Mouse (Mus musculus) MEL (cell line): ENCODE data around the gene Tnc. TPM values are rescaled to one million over a fixed set of nuclear protein-coding genes. Genes with fewer than 3 reads are reported as not detected.

Source experiments
- DNase-seq: peaks from one replicate; pipeline ENCODE4 v3.0.0; 2011; ENCODE audit warnings: low read depth, low spot score
- H3K27ac ChIP-seq: 2 replicates; pipeline ENCODE4 v1.5.1; 2012; ENCODE audit warnings: low read depth, mild to moderate bottlenecking, control low read depth, low read length, moderate library complexity; ENCODE audit not compliant: control insufficient read depth
- H3K27me3 ChIP-seq, 2 experiments: fragments of 150-350 bp in 1 of 2; sonication (generic) in 1 of 2; 2 replicates each; pipeline ENCODE4 v1.6.1; 2012; ENCODE audit warnings: low read length in 2 of 2, mild to moderate bottlenecking in 2 of 2, improper control_type of control experiment in 1 of 2, moderate library complexity in 1 of 2; ENCODE audit not compliant: insufficient read depth in 2 of 2, control insufficient read depth in 1 of 2
- H3K36me3 ChIP-seq, 2 experiments: 2 replicates each; pipeline ENCODE4 v1.6.1; 2012 to 2014; ENCODE audit warnings: low read length in 2 of 2, improper control_type of control experiment in 1 of 2, inconsistent platforms in 1 of 2, mild to moderate bottlenecking in 1 of 2; ENCODE audit not compliant: insufficient read depth in 2 of 2, control insufficient read depth in 1 of 2
- H3K4me1 ChIP-seq, 2 experiments: fragments of 150-350 bp in 1 of 2; sonication (generic) in 1 of 2; 2 replicates each; pipeline ENCODE4 v1.6.1; 2012; ENCODE audit warnings: low read length in 2 of 2, improper control_type of control experiment in 1 of 2, mild to moderate bottlenecking in 1 of 2; ENCODE audit not compliant: insufficient read depth in 2 of 2, control insufficient read depth in 1 of 2
- H3K4me3 ChIP-seq, 2 experiments: fragments of 150-350 bp in 1 of 2; sonication (generic) in 1 of 2; 2 replicates each; pipeline ENCODE4 v1.5.1; 2012; ENCODE audit warnings: low read depth in 2 of 2, low read length in 2 of 2, mild to moderate bottlenecking in 2 of 2, moderate library complexity in 2 of 2, control low read depth in 1 of 2, improper control_type of control experiment in 1 of 2; ENCODE audit not compliant: control insufficient read depth in 1 of 2, insufficient read depth in 1 of 2
- H3K79me2 ChIP-seq: 2 replicates; pipeline ENCODE4 v1.6.1; 2012; ENCODE audit warnings: mild to moderate bottlenecking, low read length, moderate library complexity; ENCODE audit not compliant: control insufficient read depth, poor library complexity, insufficient read depth
- H3K9ac ChIP-seq: 2 replicates; pipeline ENCODE4 v1.6.1; 2012; ENCODE audit warnings: low read depth, mild to moderate bottlenecking, control low read depth, low read length, moderate library complexity; ENCODE audit not compliant: control insufficient read depth, poor library complexity, severe bottlenecking
- H3K9me3 ChIP-seq: fragments of 150-350 bp; sonication (generic); replicated peaks from 2 replicates; pipeline ENCODE4 v1.6.1; 2012; ENCODE audit warnings: mild to moderate bottlenecking, low read length, improper control_type of control experiment, moderate library complexity; ENCODE audit not compliant: insufficient read depth
- BHLHE40 ChIP-seq: IDR thresholded peaks from 2 replicates; pipeline ENCODE4 v1.6.1; 2012; ENCODE audit warnings: low read depth, mild to moderate bottlenecking, inconsistent platforms, low read length, improper control_type of control experiment, borderline replicate concordance
- CHD2 ChIP-seq: IDR thresholded peaks from 2 replicates; pipeline ENCODE4 v1.6.1; 2011; ENCODE audit warnings: low read length, improper control_type of control experiment
- E2F4 ChIP-seq: IDR thresholded peaks from 2 replicates; pipeline ENCODE4 v1.6.1; 2011; ENCODE audit warnings: low read depth, low read length, improper control_type of control experiment, borderline replicate concordance
- ELF1 ChIP-seq: IDR thresholded peaks from 2 replicates; pipeline ENCODE4 v1.6.1; 2014; ENCODE audit warnings: low read depth, mild to moderate bottlenecking, inconsistent platforms, low read length, improper control_type of control experiment, moderate library complexity
- EP300 ChIP-seq, 2 experiments: IDR thresholded peaks; 2 replicates each; pipeline ENCODE4 v1.6.1; 2011; ENCODE audit warnings: improper control_type of control experiment in 2 of 2, low read length in 2 of 2, low read depth in 1 of 2, mild to moderate bottlenecking in 1 of 2
- GATA1 ChIP-seq: IDR thresholded peaks from 2 replicates; pipeline ENCODE4 v1.6.1; 2011; ENCODE audit warnings: low read depth, low read length, improper control_type of control experiment
- KAT2A ChIP-seq: conservative IDR thresholded peaks from 2 replicates; pipeline ENCODE4 v1.6.1; 2012; ENCODE audit warnings: low read depth, low read length, improper control_type of control experiment, inconsistent platforms
- MAFK ChIP-seq: IDR thresholded peaks from 2 replicates; pipeline ENCODE4 v1.6.1; 2011; ENCODE audit warnings: low read depth, mild to moderate bottlenecking, low read length, improper control_type of control experiment, borderline replicate concordance
- MAX ChIP-seq: IDR thresholded peaks from 2 replicates; pipeline ENCODE4 v1.6.1; 2011; ENCODE audit warnings: low read length, improper control_type of control experiment
- MAZ ChIP-seq: IDR thresholded peaks from 2 replicates; pipeline ENCODE4 v1.6.1; 2012; ENCODE audit warnings: low read depth, mild to moderate bottlenecking, inconsistent platforms, low read length, improper control_type of control experiment
- MXI1 ChIP-seq: IDR thresholded peaks from 2 replicates; pipeline ENCODE4 v1.6.1; 2011; ENCODE audit warnings: mild to moderate bottlenecking, low read depth, low read length, improper control_type of control experiment
- NELFE ChIP-seq: IDR thresholded peaks from 2 replicates; pipeline ENCODE4 v1.6.1; 2011; ENCODE audit warnings: low read depth, low read length, improper control_type of control experiment
- NRF1 ChIP-seq: IDR thresholded peaks from 2 replicates; pipeline ENCODE4 v1.6.1; 2014; ENCODE audit warnings: low read depth, mild to moderate bottlenecking, inconsistent platforms, low read length, improper control_type of control experiment, moderate library complexity; ENCODE audit not compliant: poor library complexity, insufficient read depth, severe bottlenecking
- POLR2A ChIP-seq, 2 experiments: IDR thresholded peaks; 2 replicates each; pipeline ENCODE4 v1.6.1; 2011 to 2012; ENCODE audit warnings: low read length in 2 of 2, mild to moderate bottlenecking in 2 of 2, control low read depth in 1 of 2, improper control_type of control experiment in 1 of 2, low read depth in 1 of 2, moderate library complexity in 1 of 2; ENCODE audit not compliant: control insufficient read depth in 1 of 2, insufficient read depth in 1 of 2, poor library complexity in 1 of 2
- POLR2AphosphoS2 ChIP-seq: IDR thresholded peaks from 2 replicates; pipeline ENCODE4 v1.6.1; 2011; ENCODE audit warnings: low read length, improper control_type of control experiment
- POLR2AphosphoS5 ChIP-seq: IDR thresholded peaks from 2 replicates; pipeline ENCODE4 v1.6.1; 2012; ENCODE audit warnings: low read depth, borderline replicate concordance, mild to moderate bottlenecking, inconsistent platforms, low read length, moderate library complexity, mixed read lengths
- RCOR1 ChIP-seq: IDR thresholded peaks from 2 replicates; pipeline ENCODE4 v1.6.1; 2012; ENCODE audit warnings: low read depth, mild to moderate bottlenecking, inconsistent platforms, low read length, improper control_type of control experiment
- SMC3 ChIP-seq: IDR thresholded peaks from 2 replicates; pipeline ENCODE4 v1.6.1; 2011; ENCODE audit warnings: low read depth, low read length, improper control_type of control experiment
- TBP ChIP-seq: IDR thresholded peaks from 2 replicates; pipeline ENCODE4 v1.8.0; 2011; ENCODE audit warnings: low read depth, low read length, improper control_type of control experiment
- ZKSCAN1 ChIP-seq: IDR thresholded peaks from 2 replicates; pipeline ENCODE4 v1.6.1; 2012; ENCODE audit warnings: low read depth, mild to moderate bottlenecking, inconsistent platforms, low read length, improper control_type of control experiment, moderate library complexity
- polyA plus RNA-seq, 2 experiments: library from polyadenylated mRNA; stranded (reverse) in 1 of 2; unstranded in 1 of 2; fragments of >175 nt in 1 of 2; fragments of >200 nt in 1 of 2; gene quantifications; 2 replicates each; pipeline versions ENCODE4 v1.2.1 to v1.2.4; 2012; ENCODE audit warnings: low replicate concordance in 2 of 2, low read depth in 1 of 2; ENCODE audit not compliant: insufficient read length in 2 of 2, insufficient read depth in 1 of 2, missing spikeins in 1 of 2
- total RNA-seq: library from RNA; depleted of rRNA; stranded (reverse); fragments of 300-350 nt; gene quantifications from 2 replicates; pipeline ENCODE4 v1.2.3, GENCODE M21; 2012

The Tnc gene
- total and polyA plus RNA-seq, 3 experiments = not detected

- H3K9me3 ChIP-seq = no peaks in the 10 kb centered on the region
- TF ChIP-seq SMC3 = no peak
- TF ChIP-seq KAT2A = no peak
- no peak for TF ChIP-seq GATA1
- TF ChIP-seq POLR2A (IDR thresholded peaks at IDR 0.05; ENCODE audit: control insufficient read depth in 1 of 2, insufficient read depth in 1 of 2, low read depth in 1 of 2, low read length in 2 of 2, poor library complexity in 1 of 2) = no peak
- TF ChIP-seq ZKSCAN1 = no peak
- no peak for TF ChIP-seq POLR2AphosphoS5
- no peak for TF ChIP-seq MAX
- TF ChIP-seq MXI1 = no peak
- no peak for TF ChIP-seq MAFK
- no peak overlapping the region for H3K4me3 ChIP-seq
- H3K9ac ChIP-seq = no peak overlapping the region
- no peaks in the 10 kb centered on the region for H3K79me2 ChIP-seq
- no peaks in the 10 kb centered on the region for H3K36me3 ChIP-seq
- H3K27me3 ChIP-seq = no peaks in the 10 kb centered on the region
- no peaks in the 10 kb centered on the region for H3K4me1 ChIP-seq
- no peak for DNase-seq
- H3K27ac ChIP-seq = no peak overlapping the region
These were observed 118.6 kb downstream of the Tnc start for GRCm38 (mm10) chr4:63928192-63928591.

DNA sequence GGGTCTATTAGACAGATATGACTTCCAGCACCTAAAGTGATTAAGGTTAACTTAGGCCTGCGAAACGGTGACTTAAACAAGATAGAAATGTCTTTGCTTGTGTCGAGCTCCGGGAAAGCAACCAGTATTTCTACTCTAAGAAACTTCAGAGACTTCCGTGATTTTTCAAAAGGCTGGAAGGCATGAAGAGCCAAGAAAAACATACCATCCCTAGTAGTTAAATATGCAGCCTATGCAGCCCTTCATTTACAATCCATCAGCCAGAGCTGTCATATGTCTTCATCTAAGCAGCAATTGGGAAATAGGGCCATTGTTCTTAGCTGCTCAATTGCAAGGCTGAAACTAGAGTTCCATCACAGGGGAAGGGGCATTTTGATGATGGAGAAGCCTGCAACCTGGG is 129.6 kb downstream of the Tnc start:
- no peak overlapping the region for H3K9ac ChIP-seq
- no peaks in the 10 kb centered on the region for H3K9me3 ChIP-seq
- H3K4me3 ChIP-seq = no peak overlapping the region
- H3K79me2 ChIP-seq = no peaks in the 10 kb centered on the region
- H3K4me1 ChIP-seq = no peaks in the 10 kb centered on the region
- no peak for DNase-seq
- TF ChIP-seq CHD2 = no peak
- TF ChIP-seq POLR2AphosphoS2 = no peak
- TF ChIP-seq ELF1 = no peak
- TF ChIP-seq TBP = no peak
- no peak for TF ChIP-seq RCOR1
- H3K27ac ChIP-seq = no peak overlapping the region
- H3K36me3 ChIP-seq = no peaks in the 10 kb centered on the region
- H3K27me3 ChIP-seq = no peaks in the 10 kb centered on the region

DNA sequence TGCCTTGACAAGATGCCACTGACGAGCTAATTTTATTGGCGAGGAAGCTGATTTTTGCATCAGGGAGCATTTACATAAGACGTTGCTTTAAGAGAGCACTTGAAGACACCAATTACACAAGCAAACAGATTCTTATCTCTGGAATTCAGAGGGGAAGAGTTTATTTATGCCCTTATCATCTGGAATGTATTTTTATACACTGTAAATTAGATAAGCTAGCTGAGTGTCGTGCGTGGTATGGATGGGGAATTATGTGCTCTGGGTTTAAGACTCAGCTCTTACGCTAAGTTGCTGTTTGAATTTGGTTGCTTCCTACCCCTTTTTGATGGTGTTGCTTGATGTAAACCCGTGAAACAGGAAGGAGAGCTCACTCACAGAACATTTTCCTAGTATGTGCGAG is 130.1 kb downstream of the Tnc start:
- TF ChIP-seq MAZ = no peak
- no peak for TF ChIP-seq EP300 (IDR thresholded peaks at IDR 0.05; ENCODE audit: low read depth in 1 of 2, low read length in 2 of 2)
- no peak for TF ChIP-seq E2F4
- no peak for TF ChIP-seq NELFE
- TF ChIP-seq BHLHE40 = no peak
- no peak for TF ChIP-seq GATA1
- no peak for TF ChIP-seq NRF1
- no peak for TF ChIP-seq MAX
- TF ChIP-seq, all 39 proteins: peak for 0
- H3K79me2 ChIP-seq = no peaks in the 10 kb centered on the region
- H3K36me3 ChIP-seq = no peaks in the 10 kb centered on the region
- H3K9me3 ChIP-seq = no peaks in the 10 kb centered on the region
- no peak overlapping the region for H3K9ac ChIP-seq
- DNase-seq = no peak
- no peak overlapping the region for H3K27ac ChIP-seq
- H3K4me3 ChIP-seq = no peak overlapping the region
- no peaks in the 10 kb centered on the region for H3K4me1 ChIP-seq
- no peaks in the 10 kb centered on the region for H3K27me3 ChIP-seq
